Mouse (Mus musculus): Measurements from ENCODE around the gene Slc22a14. TPM values are rescaled to one million over a fixed set of nuclear protein-coding genes. Genes with fewer than 3 reads are reported as not detected.

Slc22a14 gene
- polyA plus RNA-seq, 1 experiment: not detected

- Histone ChIP-seq H3K27ac (replicated peaks; ENCODE audit: low read depth, low read length) (no peak overlapping the region), H3K4me1 (ENCODE audit: control insufficient read depth, insufficient read depth, insufficient read length, low read length) (no peaks in the 10 kb centered on the region), H3K4me3 (ENCODE audit: insufficient read depth, low read depth, low read length) (no peak overlapping the region)
Observed at GRCm38 (mm10) chr9:119146098-119146770, 219.1 kb downstream of the Slc22a14 start.

- no peaks in the 10 kb centered on the region for H3K4me1 ChIP-seq (ENCODE audit: control insufficient read depth, insufficient read depth, insufficient read length, low read length)
- no peak overlapping the region for H3K4me3 ChIP-seq (ENCODE audit: insufficient read depth, low read depth, low read length)
- H3K27ac ChIP-seq (replicated peaks; ENCODE audit: low read depth, low read length): no peak overlapping the region
Observed at GRCm38 (mm10) chr9:119145638-119146037, 219.7 kb downstream of the Slc22a14 start.

- no peak overlapping the region for H3K4me3 ChIP-seq (ENCODE audit: insufficient read depth, low read depth, low read length)
- no peaks in the 10 kb centered on the region for H3K4me1 ChIP-seq (ENCODE audit: control insufficient read depth, insufficient read depth, insufficient read length, low read length)
- no peak overlapping the region for H3K27ac ChIP-seq (replicated peaks; ENCODE audit: low read depth, low read length)
Observed at GRCm38 (mm10) chr9:119145137-119145536, 220.2 kb downstream of the Slc22a14 start.

DNA sequence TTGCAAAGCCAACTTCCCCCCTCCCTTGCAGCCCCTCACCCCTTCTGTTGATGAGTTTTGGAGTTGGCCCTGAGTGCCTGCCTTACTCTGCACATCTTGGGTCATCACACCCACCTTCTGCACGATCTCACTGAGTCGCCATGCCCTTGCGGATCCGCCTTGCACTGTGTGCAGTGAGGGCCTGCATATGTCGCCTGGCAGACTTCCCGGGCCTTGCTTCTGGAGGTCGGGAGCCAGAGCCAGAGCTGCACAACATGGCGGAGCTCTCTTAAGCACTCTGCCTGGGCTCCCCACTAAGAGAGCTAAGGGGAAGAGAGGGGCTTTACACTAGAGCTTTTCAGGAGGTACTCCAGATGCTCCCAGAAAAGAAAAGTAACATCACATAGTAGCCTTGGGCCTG is 220.7 kb downstream of the Slc22a14 start:
- Histone ChIP-seq H3K4me1 (ENCODE audit: control insufficient read depth, insufficient read depth, insufficient read length, low read length) (no peaks in the 10 kb centered on the region), H3K27ac (replicated peaks; ENCODE audit: low read depth, low read length) (no peak overlapping the region), H3K4me3 (ENCODE audit: insufficient read depth, low read depth, low read length) (no peak overlapping the region)

DNA sequence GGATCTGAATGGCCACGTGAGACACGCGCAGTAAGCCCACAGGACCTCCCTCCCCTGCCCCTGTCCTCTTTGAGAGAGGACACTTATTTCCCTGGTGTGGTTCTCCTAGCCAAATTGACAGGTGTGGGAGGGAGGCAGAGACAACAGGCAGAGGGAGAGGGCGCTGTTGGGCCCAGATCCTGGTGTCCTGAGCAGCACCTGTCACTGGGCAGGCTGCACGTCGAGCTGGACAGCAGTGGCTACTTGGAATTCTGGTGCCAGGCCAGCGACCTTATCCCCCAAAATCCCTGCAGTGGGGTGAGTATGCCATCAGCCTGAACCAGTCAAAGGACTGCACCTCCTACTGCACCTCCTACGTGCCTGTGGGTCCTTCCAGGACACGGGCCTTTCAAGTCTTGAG is 222.0 kb downstream of the Slc22a14 start:
- no peak overlapping the region for H3K4me3 ChIP-seq (ENCODE audit: insufficient read depth, low read depth, low read length)
- no peaks in the 10 kb centered on the region for H3K4me1 ChIP-seq (ENCODE audit: control insufficient read depth, insufficient read depth, insufficient read length, low read length)
- no peak overlapping the region for H3K27ac ChIP-seq (replicated peaks; ENCODE audit: low read depth, low read length)

DNA sequence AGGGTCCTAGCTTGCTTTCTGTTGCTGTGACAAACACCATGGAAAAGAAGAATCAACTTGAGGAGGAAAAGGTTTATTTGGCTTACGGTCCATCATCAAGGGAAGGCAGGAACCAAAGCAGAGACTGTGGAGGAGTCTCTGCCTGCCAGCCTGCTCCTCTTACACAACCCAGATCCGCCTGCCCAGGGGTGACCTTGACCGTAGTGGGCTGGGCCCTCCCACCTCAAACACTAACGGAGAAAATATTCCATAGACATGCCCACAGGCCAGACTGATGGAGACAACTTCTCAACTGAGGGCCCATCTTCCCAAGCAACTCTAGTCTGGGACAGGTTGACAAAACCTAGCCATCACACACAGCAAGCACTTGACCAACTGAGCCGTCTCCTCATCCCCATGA is 223.3 kb downstream of the Slc22a14 start:
- H3K4me1 ChIP-seq (ENCODE audit: control insufficient read depth, insufficient read depth, insufficient read length, low read length): no peaks in the 10 kb centered on the region
- H3K27ac ChIP-seq (replicated peaks; ENCODE audit: low read depth, low read length): no peak overlapping the region
- H3K4me3 ChIP-seq (ENCODE audit: insufficient read depth, low read depth, low read length): no peak overlapping the region

DNA sequence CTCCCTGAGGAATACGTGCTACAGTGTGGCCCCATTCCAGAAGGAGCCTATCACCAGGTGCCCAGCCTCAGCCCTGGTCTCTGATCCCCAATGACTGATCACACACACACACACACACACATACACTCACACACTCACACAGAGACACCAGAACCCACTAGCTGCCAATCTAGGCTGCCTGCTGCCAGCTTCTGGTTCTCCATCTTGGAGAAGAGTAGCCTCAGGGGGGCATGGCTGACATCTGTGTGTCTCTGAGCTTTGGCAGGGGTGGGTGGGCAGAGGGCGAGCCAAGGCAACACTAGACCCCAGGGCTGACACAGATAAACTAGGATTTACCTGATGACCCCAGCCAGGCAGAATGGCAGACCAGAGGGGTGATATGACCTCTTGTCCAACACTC is 226.5 kb downstream of the Slc22a14 start:
- no peak overlapping the region for H3K27ac ChIP-seq (replicated peaks; ENCODE audit: low read depth, low read length)
- H3K4me3 ChIP-seq (ENCODE audit: insufficient read depth, low read depth, low read length): no peak overlapping the region
- H3K4me1 ChIP-seq (ENCODE audit: control insufficient read depth, insufficient read depth, insufficient read length, low read length): no peaks in the 10 kb centered on the region

DNA sequence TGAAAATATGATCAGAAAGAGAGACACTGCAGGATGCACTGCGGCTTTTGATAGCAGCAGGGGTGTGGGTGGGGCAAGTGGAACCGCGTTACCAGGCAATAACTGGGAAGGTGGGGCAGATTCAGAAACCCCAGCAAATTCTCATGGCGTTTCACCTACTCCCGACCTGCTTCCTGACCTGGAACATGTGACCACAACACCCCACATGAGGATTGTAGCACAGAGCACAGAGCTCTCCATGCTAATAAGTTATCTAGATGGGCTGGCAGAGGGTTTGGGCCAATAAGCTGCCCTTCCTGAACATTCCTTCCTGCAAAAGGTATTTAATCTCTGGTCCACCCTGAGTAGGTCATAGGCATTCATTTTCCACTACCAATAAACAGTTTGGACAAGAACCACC is 234.7 kb downstream of the Slc22a14 start:
- Histone ChIP-seq H3K4me1 (ENCODE audit: control insufficient read depth, insufficient read depth, insufficient read length, low read length) (no peaks in the 10 kb centered on the region), H3K4me3 (ENCODE audit: insufficient read depth, low read depth, low read length) (no peak overlapping the region), H3K27ac (replicated peaks; ENCODE audit: low read depth, low read length) (no peak overlapping the region)

GRCm38 (mm10) chr9:119128436-119129181 is 236.7 kb downstream of the Slc22a14 start:
- Histone ChIP-seq H3K27ac (replicated peaks; ENCODE audit: low read depth, low read length) (no peak overlapping the region), H3K4me3 (ENCODE audit: insufficient read depth, low read depth, low read length) (no peak overlapping the region), H3K4me1 (ENCODE audit: control insufficient read depth, insufficient read depth, insufficient read length, low read length) (no peaks in the 10 kb centered on the region)

- Histone ChIP-seq H3K4me1 (ENCODE audit: control insufficient read depth, insufficient read depth, insufficient read length, low read length) (no peaks in the 10 kb centered on the region), H3K4me3 (ENCODE audit: insufficient read depth, low read depth, low read length) (no peak overlapping the region), H3K27ac (replicated peaks; ENCODE audit: low read depth, low read length) (no peak overlapping the region)
Observed at GRCm38 (mm10) chr9:119122596-119123369, 242.6 kb downstream of the Slc22a14 start.

DNA sequence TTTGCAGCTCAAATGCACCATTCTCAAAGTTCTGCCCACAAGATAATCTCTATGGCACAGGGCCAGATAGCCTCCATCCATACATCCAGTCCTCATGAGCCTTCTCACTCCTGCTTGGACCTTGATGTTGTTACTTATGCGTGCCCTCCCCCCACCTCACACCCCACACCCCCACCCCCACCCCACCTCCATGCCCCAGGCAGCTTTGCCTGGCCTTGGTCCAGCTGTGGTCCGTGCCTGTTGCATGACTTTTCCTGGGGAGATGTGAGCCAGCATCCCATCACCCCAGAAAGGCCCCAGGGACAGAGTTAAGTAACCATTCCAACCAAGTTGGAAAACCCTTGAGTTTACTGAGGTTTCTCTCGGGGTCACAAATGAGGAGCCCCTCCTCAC is 245.2 kb downstream of the Slc22a14 start:
- Histone ChIP-seq H3K4me1 (ENCODE audit: control insufficient read depth, insufficient read depth, insufficient read length, low read length) (no peaks in the 10 kb centered on the region), H3K4me3 (ENCODE audit: insufficient read depth, low read depth, low read length) (no peak overlapping the region), H3K27ac (replicated peaks; ENCODE audit: low read depth, low read length) (no peak overlapping the region)

Other genes with a start within 250 kb of the Slc22a14 start
- gene Acaa1b, start 208.5 kb downstream of the Slc22a14 start, polyA plus RNA-seq (2012; ENCODE audit: insufficient read depth, insufficient read length, missing spikeins): 25.2 and 31.9 TPM in 2 replicates
- gene Gm47289, start 206.4 kb downstream of the Slc22a14 start, polyA plus RNA-seq (2012; ENCODE audit: insufficient read depth, insufficient read length, missing spikeins): not detected in 2 replicates
- not detected in 2 replicates for gene Slc22a13, start 156.5 kb downstream of the Slc22a14 start, polyA plus RNA-seq (2012; ENCODE audit: insufficient read depth, insufficient read length, missing spikeins)
- 18.3 and 19.4 TPM in 2 replicates for gene Oxsr1, start 43.1 kb downstream of the Slc22a14 start, polyA plus RNA-seq (2012; ENCODE audit: insufficient read depth, insufficient read length, missing spikeins)
- 82.7 and 96.9 TPM in 2 replicates for gene Acaa1a, start 25.9 kb downstream of the Slc22a14 start, polyA plus RNA-seq (2012; ENCODE audit: insufficient read depth, insufficient read length, missing spikeins)
- 11.2 and 13.3 TPM in 2 replicates for gene Myd88, start 24.1 kb downstream of the Slc22a14 start, polyA plus RNA-seq (2012; ENCODE audit: insufficient read depth, insufficient read length, missing spikeins)
- 1.2 and 1.7 TPM in 2 replicates for gene Xylb, start 8.2 kb downstream of the Slc22a14 start, polyA plus RNA-seq (2012; ENCODE audit: insufficient read depth, insufficient read length, missing spikeins)
- gene Acvr2b, start 36.6 kb upstream of the Slc22a14 start, polyA plus RNA-seq (2012; ENCODE audit: insufficient read depth, insufficient read length, missing spikeins): 1.8 and 5.3 TPM in 2 replicates
- 2.1 and 2.7 TPM in 2 replicates for gene Exog, start 79.4 kb upstream of the Slc22a14 start, polyA plus RNA-seq (2012; ENCODE audit: insufficient read depth, insufficient read length, missing spikeins)
- not detected in 2 replicates for gene Scn5a, start 213.5 kb upstream of the Slc22a14 start, polyA plus RNA-seq (2012; ENCODE audit: insufficient read depth, insufficient read length, missing spikeins)

Data from brown adipose tissue, adult 24 weeks (tissue).